Mouse (Mus musculus): ENCODE measurements around the gene Smad3. TPM values are rescaled to one million over a fixed set of nuclear protein-coding genes. Genes with fewer than 3 reads are reported as not detected.

Gene Smad3
- total and polyA plus RNA-seq, 2 experiments from 2014 or later: 5.5 to 16.0 TPM

- Histone ChIP-seq H3K9ac (no peak overlapping the region), H3K27ac (ENCODE audit: low read depth, low read length) (no peak overlapping the region), H3K4me1 (ENCODE audit: insufficient read depth) (no peaks in the 10 kb centered on the region), H3K27me3 (ENCODE audit: insufficient read depth, low read length) (no peaks in the 10 kb centered on the region), H3K36me3 (ENCODE audit: insufficient read depth) (no peaks in the 10 kb centered on the region), H3K4me2 (ENCODE audit: low read depth) (no peak overlapping the region), H3K4me3 (ENCODE audit: low read depth, low read length) (no peak overlapping the region), H3K9me3 (ENCODE audit: low read length) (no peaks in the 10 kb centered on the region)
- DNase-seq (no peak), ATAC-seq (no peak)
- TF ChIP-seq CTCF (IDR thresholded peaks at IDR 0.05; ENCODE audit: low read depth): no peak
- WGBS: 83% methylated on average over 4 of the region's 4 CpGs
Observed at GRCm38 (mm10) chr9:63657167-63657566, 100.6 kb downstream of the Smad3 start.

GRCm38 (mm10) chr9:63655092-63655491, 102.7 kb downstream of the Smad3 start:
- WGBS: 47% methylated on average over 1 of the region's 1 CpGs
- no peak overlapping the region for H3K4me3 ChIP-seq (ENCODE audit: low read depth, low read length)
- H3K36me3 ChIP-seq (ENCODE audit: insufficient read depth): no peaks in the 10 kb centered on the region
- no peak overlapping the region for H3K27ac ChIP-seq (ENCODE audit: low read depth, low read length)
- no peaks in the 10 kb centered on the region for H3K27me3 ChIP-seq (ENCODE audit: insufficient read depth, low read length)
- no peak for TF ChIP-seq CTCF (IDR thresholded peaks at IDR 0.05; ENCODE audit: low read depth)
- H3K9me3 ChIP-seq (ENCODE audit: low read length): no peaks in the 10 kb centered on the region
- H3K4me2 ChIP-seq (ENCODE audit: low read depth): no peak overlapping the region
- no peak for DNase-seq
- ATAC-seq: no peak
- H3K4me1 ChIP-seq (ENCODE audit: insufficient read depth): no peaks in the 10 kb centered on the region
- H3K9ac ChIP-seq: no peak overlapping the region

- no peak for TF ChIP-seq CTCF (IDR thresholded peaks at IDR 0.05; ENCODE audit: low read depth)
- Histone ChIP-seq H3K9ac (no peak overlapping the region), H3K4me2 (ENCODE audit: low read depth) (no peak overlapping the region), H3K36me3 (ENCODE audit: insufficient read depth) (0 out of 2 replicates have a peak, but pooled peaks cover 3% of the 10 kb centered on the region), H3K4me1 (ENCODE audit: insufficient read depth) (no peaks in the 10 kb centered on the region), H3K27me3 (ENCODE audit: insufficient read depth, low read length) (no peaks in the 10 kb centered on the region), H3K27ac (ENCODE audit: low read depth, low read length) (no peak overlapping the region), H3K4me3 (ENCODE audit: low read depth, low read length) (no peak overlapping the region), H3K9me3 (ENCODE audit: low read length) (no peaks in the 10 kb centered on the region)
- WGBS: 86% methylated on average over 8 of the region's 8 CpGs
- DNase-seq (no peak), ATAC-seq (no peak)
Observed at GRCm38 (mm10) chr9:63654575-63654974, 103.2 kb downstream of the Smad3 start.

- Histone ChIP-seq H3K9me3 (ENCODE audit: low read length) (no peaks in the 10 kb centered on the region), H3K4me3 (ENCODE audit: low read depth, low read length) (no peak overlapping the region), H3K4me2 (ENCODE audit: low read depth) (no peak overlapping the region), H3K27ac (ENCODE audit: low read depth, low read length) (no peak overlapping the region), H3K36me3 (ENCODE audit: insufficient read depth) (peaks cover 3% of the 10 kb centered on the region; the same call in 1 of the 2 replicates), H3K9ac (peak overlapping the region; percentile 3; the same call in 1 of the 2 replicates), H3K27me3 (ENCODE audit: insufficient read depth, low read length) (no peaks in the 10 kb centered on the region), H3K4me1 (ENCODE audit: insufficient read depth) (no peaks in the 10 kb centered on the region)
- WGBS: 23% methylated on average over 7 of the region's 7 CpGs
- no peak for ATAC-seq
- no peak for TF ChIP-seq CTCF (IDR thresholded peaks at IDR 0.05; ENCODE audit: low read depth)
- no peak for DNase-seq
Observed at GRCm38 (mm10) chr9:63653666-63654065, 104.1 kb downstream of the Smad3 start.

GRCm38 (mm10) chr9:63651594-63651993, 106.2 kb downstream of the Smad3 start:
- no peak for ATAC-seq
- WGBS: 73% methylated on average over 11 of the region's 11 CpGs
- no peaks in the 10 kb centered on the region for H3K4me1 ChIP-seq (ENCODE audit: insufficient read depth)

DNA sequence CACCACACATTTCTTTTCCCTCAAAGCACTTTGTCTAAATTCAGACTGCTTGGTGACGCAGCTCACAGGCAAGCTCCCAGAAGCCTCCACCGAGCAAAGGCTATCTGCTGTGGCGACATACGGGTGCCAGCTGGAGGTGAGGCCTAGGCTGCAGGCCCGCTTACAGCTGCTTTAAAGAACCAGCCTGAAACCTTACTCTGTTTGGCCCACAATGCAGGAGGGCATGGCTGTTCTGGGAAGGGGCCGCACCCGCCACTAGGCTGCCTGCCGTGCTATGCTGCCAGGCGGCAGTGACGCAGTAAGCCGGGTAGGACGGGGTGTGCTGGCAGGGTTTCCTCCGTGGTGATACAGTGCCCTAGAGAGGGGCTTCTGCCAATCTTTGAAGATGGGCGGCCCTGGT, 106.9 kb downstream of the Smad3 start:
- peaks cover 9% of the 10 kb centered on the region; the same call in 1 of the 2 replicates for H3K36me3 ChIP-seq (ENCODE audit: insufficient read depth)
- no peaks in the 10 kb centered on the region for H3K27me3 ChIP-seq (ENCODE audit: insufficient read depth, low read length)
- WGBS: 73% methylated on average over 14 of the region's 14 CpGs
- no peak overlapping the region for H3K9ac ChIP-seq
- DNase-seq (no peak), ATAC-seq (peak; percentile 23)
- H3K27ac ChIP-seq (ENCODE audit: low read depth, low read length): no peak overlapping the region
- no peaks in the 10 kb centered on the region for H3K4me1 ChIP-seq (ENCODE audit: insufficient read depth)
- no peak overlapping the region for H3K4me3 ChIP-seq (ENCODE audit: low read depth, low read length)
- H3K9me3 ChIP-seq (ENCODE audit: low read length): no peaks in the 10 kb centered on the region
- H3K4me2 ChIP-seq (ENCODE audit: low read depth): no peak overlapping the region
- TF ChIP-seq CTCF (IDR thresholded peaks at IDR 0.05; ENCODE audit: low read depth): no peak

More at GRCm38 (mm10) chr9:63651594-63651993, 106.2 kb downstream of the Smad3 start:
- Histone ChIP-seq H3K9ac (no peak overlapping the region), H3K27ac (ENCODE audit: low read depth, low read length) (no peak overlapping the region), H3K4me2 (ENCODE audit: low read depth) (no peak overlapping the region), H3K27me3 (ENCODE audit: insufficient read depth, low read length) (no peaks in the 10 kb centered on the region), H3K4me3 (ENCODE audit: low read depth, low read length) (no peak overlapping the region), H3K9me3 (ENCODE audit: low read length) (no peaks in the 10 kb centered on the region), H3K36me3 (ENCODE audit: insufficient read depth) (peaks cover 3% of the 10 kb centered on the region; the same call in 1 of the 2 replicates)
- no peak for TF ChIP-seq CTCF (IDR thresholded peaks at IDR 0.05; ENCODE audit: low read depth)
- no peak for DNase-seq

DNA sequence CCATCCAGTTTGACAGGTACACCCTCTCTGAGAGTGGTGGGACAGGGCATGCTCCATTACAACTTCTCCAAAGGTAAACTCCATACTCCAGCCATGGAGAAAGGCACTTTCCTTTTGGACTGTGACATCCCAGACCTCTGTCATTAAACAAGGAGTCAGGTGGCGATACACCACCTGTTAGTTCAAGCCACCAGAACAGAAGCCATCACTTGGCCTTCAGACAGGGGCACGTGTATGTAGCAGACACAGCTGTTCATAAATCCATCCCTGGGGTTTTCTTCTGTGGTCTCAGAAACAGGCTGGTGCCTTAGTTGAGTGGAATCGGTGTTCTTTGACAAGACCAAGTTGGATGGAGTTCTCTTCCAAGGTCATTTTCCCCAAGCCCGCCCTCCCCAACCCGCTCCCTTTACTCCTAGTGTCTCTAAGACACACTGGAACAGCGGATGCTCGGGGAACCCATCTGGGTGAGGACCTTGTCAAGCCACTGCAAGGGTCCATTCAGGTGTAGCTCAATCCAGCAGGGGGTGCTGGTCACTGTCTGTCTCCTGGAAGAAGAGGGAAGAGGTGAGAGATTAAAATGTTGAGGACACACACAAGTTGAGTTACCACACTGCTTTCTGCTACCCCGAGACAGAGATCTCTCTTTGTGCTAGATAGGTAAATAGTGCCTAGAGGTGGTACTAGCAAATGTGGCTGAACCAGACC, 107.8 kb downstream of the Smad3 start:
- H3K27ac ChIP-seq (ENCODE audit: low read depth, low read length): no peak overlapping the region
- ATAC-seq (no peak), DNase-seq (no peak)
- peaks cover 10% of the 10 kb centered on the region; the same call in 1 of the 2 replicates for H3K36me3 ChIP-seq (ENCODE audit: insufficient read depth)
- H3K4me2 ChIP-seq (ENCODE audit: low read depth): no peak overlapping the region
- no peak overlapping the region for H3K4me3 ChIP-seq (ENCODE audit: low read depth, low read length)
- no peak overlapping the region for H3K9ac ChIP-seq
- no peaks in the 10 kb centered on the region for H3K9me3 ChIP-seq (ENCODE audit: low read length)
- peak; percentile 45 for TF ChIP-seq CTCF (IDR thresholded peaks at IDR 0.05; ENCODE audit: low read depth)
- H3K27me3 ChIP-seq (ENCODE audit: insufficient read depth, low read length): no peaks in the 10 kb centered on the region
- WGBS: 90% methylated on average over 8 of the region's 8 CpGs
- no peaks in the 10 kb centered on the region for H3K4me1 ChIP-seq (ENCODE audit: insufficient read depth)
